Mouse (Mus musculus) subcutaneous adipose tissue, adult 2 months (tissue): ENCODE data around the gene Hoxa6. TPM values are rescaled to one million over a fixed set of nuclear protein-coding genes. Genes with fewer than 3 reads are reported as not detected.

ENCODE experiments used
- polyA plus RNA-seq: library from polyadenylated mRNA; depleted of rRNA; stranded (reverse); fragments of >200 nt; gene quantifications from 2 replicates; pipeline ENCODE4 v1.2.3, GENCODE M21; 2012; ENCODE audit warnings: low replicate concordance; rRNA removed

Gene Hoxa6
- polyA plus RNA-seq: 2.8 and 5.0 TPM in 2 replicates

DNA sequence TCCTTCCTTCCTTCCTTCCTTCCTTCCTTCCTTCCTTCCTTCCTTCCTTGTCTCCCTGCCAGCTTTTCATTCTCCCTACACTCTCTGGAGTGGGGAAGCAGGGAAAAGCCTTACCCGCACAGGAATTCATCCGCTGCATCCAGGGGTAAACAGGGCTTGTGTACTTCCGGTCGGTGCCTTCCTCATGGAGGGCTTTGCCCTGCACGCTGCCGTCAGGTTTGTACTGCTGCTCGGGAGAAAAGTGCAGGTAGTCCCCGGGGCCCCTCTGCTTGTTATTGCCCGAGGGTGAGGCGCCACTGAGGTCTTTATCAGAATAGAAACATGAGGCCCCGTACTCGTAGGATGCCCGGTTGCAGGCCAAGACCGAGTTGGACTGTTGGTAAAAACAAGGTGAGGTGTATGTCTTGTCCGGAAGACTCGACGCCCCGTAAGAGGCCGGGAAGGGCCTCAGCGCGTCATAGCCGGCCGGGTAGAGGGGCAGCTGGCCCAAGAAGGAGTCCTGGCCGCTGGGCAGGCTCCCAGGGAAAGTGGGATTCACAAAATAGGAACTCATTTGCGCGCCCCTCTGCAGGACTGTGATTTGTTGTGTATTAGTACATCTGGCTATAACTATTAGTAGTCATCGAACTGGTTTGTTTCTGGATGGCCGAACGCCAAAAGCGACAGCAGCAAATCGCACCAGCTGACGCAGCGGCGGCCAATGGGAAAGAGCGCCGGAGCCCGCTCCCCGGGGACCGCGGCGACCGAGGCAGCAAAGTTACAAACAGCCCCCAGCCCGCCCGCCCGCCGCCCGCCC, at the start of gene Hoxa6:
Gene Hoxa6, minus strand, starts transcription at position 651 of the 796 bp plus-strand sequence.

DNA sequence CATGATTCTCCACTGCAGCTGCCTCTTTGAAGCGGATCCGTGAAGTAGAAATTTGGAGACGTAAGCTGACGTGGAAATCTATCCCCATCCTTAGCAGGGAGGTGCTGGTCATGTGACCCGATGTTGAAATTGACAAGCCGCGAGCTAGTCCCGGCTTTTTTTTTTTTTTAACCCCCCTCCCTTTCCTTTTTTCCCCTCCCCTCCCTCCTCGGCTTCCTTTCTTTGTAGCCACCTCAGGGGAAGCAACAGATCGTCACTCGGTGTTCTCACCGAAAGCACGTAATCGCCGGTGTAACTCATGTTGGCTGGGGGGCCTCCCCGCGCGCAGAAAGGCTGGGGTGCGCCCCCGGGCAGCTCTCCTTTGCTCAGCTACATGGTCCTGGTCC, 37.2 kb upstream of the Hoxa6 start, which contains the start of gene Hoxa11:
Gene Hoxa11, minus strand, starts transcription at position 54 of the 386 bp plus-strand sequence.

DNA sequence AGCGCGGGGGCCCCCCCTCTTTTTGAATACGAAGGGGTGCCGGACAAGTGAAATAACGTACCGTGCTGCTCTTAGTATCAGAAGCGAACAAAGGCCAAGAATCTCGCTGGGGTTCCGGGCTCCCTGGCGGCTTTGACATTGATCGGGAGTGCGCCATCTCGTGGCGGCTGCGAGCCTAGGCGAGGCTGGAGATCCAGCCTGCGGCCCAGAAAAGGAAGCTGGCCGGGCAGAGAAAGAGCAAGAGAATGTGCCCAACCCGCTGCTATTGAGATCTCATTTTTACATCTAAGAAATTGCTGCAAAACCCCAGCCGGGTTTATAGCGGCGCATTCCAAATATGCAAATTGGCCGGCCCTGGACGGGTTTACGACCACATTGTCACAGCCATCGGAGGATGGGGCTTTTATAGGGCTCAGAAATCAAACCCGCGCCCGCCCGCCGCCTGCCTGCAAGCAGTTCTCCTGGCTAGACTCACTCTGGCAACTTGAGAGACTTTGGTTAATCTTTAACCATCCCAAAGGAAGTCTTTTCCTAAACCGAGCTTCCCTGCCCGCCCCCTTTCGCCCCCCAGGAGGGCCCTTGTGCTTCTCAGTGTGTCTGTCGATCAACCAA, 32.0 kb upstream of the Hoxa6 start, which contains the start of gene Hoxa10:
Gene Hoxa10, minus strand, starts transcription at position 466 of the 612 bp plus-strand sequence.

DNA sequence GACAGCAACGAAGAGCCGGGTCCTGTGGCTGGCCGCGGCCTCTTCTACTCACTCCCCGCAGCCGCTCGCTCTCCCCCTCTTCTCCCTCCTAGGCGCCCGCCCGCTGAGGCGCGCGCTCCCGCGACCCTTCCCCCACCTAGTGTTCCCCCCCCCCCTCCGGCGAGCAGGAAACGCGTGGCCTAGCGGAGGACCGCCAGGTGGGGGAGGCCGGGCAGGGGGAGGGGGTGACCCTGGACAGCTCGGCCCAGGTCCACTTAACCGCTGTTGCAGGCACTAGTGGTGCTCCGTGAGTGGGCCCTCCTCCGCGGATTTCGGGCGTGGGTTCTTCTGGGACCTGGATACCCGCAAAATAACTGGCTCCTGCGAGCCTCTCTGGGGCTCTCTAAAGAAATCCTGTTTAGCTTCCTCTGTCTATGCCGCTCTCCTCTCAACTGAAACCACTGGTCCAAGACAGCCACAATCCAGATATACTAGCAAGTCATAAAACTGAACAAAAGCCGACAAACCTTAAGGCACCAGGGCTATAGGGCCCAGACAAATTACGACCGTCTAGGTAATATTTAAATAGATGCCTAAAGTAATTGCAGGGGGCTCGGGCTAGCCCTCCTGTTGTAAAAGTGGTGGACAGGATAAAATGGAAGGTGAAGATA, 22.1 kb upstream of the Hoxa6 start, which contains the start of gene Hoxa9:
Gene Hoxa9, minus strand, starts transcription at position 574 of the 650 bp plus-strand sequence.

DNA sequence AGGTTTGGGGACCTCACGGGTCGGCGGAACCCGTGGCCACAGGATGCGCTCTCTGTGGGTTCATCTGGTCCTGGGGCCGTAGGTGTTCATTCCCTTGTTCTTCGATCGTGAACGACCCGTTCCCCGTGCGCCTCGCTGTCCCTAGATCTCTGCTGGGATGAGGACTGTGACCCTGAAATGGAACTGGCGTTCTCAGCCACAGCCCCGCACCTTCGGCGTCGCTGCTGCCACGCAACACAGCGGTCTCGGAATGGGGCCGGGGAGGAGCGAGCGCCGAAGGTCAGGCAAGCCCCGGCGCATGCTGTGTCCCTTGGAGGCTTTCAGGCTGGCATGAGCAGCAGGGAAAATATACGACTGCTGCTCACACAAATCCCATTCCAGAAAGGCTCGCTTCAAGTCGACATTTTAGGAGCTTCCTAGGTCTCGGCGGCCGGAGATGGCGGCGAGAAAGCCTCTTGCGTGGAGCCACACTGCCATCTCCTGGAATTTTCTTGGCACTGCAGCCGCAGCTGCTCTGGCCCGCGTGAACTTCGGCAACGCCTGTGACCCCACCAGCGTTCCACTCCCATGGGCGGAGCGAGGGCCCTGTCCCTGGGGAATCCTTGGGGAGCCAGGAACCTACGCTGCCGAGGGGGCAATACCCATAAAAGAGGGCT, 12.9 kb upstream of the Hoxa6 start, which contains the start of gene Hoxa7:
Gene Hoxa7, minus strand, starts transcription at position 518 of the 656 bp plus-strand sequence.

DNA sequence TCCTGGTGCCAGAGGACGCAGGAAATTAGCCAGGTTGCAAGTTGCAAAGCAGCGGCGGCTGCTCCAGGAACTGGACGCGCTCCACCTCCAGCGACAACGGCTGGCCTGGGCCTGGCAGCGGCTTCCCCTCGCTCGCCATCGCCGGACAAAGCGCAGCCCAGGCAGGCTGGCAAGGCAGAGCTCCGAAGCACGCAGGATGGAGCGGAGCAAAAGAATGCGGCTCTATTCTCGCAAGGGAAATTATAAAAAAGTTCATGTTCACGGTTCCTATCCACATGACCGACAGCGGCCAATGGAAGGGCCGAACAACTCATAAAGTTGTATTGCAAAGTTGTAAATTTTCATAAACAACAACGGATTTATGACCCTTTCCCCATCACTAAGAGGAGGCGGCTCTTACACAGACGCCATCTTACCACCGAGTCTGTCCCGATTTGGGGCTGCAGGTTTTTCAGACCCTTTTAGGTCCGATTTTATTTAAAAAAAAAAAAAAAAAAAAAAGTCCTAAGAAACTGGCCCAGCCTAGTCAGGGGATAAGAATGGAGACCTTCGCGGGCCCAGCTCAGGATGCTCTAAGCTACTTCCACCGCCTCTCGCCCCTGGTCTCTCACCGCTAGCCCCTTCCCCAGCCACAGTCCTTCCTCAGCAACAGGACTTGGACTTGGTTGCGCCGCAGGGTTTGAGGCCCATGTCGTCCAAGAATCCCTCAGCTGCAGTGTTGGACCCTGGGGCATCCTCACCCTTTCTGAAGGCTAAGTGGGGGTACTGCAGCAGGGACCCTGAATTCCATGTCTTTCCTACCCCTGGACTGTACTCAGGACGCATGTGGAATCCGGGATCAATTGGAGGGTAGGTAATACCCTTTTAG, 4.8 kb upstream of the Hoxa6 start, which contains the start of the genes Hoxa3 and Gm28308:
Gene Hoxa3, minus strand, starts transcription at position 218 of the 868 bp plus-strand sequence.
Gene Gm28308, minus strand, starts transcription at position 221 of the 868 bp plus-strand sequence.

DNA sequence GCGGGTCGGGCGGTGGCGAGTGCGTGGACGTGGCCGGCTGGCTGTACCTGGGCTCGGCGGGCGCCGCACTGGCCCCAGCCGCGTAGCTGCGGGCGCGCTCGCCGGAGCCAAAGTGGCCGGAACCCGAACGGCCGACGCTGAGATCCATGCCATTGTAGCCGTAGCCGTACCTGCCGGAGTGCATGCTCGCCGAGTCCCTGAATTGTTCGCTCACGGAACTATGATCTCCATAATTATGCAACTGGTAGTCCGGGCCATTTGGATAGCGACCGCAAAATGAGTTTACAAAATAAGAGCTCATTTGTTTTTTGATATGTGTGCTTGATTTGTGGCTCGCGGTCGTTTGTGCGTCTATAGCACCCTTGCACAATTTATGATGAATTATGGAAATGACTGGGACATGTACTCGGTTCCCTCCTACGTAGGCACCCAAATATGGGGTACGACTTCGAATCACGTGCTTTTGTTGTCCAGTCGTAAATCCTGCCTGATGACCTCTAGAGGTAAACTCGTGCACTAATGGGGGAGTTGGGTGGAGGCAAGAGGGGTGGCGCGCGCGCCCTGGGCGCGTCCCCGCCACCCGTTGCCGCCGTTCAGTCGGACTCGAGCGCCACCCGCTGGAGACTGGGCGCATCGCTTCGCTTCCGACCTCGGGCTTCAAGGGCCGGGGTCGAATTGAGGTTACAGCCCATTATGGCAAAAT, 4.3 kb downstream of the Hoxa6 start, which contains the start of gene Hoxa5:
Gene Hoxa5, minus strand, starts transcription at position 538 of the 703 bp plus-strand sequence.

DNA sequence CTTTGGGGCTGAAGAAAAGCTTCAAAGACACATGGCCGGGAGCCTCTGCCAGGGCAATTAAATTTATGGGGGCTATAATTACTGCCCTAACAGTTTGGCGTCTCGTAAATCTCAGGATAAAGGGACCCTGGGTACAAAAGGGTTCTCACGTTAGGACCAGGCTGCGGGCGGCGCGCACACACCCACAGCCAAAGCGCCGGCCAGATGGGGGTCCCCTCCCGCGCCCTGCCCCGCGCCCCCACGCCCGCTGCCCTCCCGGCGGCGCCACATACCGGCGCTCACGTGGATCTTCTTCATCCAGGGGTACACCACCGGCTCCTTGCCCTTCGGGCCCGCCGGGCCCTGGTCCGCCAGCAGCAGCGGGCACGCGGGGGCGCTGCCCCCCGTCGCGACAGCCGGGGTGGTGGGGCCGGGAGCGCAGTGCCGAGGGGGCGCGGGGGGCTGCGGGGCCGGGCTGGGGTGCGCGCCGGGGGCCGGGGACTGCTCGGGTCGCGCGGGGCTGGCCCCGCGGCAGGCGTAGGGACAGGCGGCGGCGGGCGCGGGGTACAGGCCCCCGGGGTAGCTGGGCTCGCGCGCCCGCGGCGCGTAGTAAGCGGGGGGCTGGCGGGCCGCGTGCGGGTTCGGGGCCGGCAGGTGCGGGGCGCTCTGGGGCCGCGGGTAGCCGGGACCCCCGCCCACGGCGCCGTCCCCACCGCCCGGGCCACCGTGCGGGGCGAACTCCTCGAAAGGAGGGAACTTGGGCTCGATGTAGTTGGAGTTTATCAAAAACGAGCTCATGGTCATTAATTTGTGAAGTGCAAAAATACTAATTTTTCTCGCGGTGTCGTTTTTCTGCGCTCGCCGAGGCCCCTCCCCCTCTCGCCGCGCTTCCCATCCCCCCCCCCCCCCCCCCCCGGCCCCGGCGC, 17.4 kb downstream of the Hoxa6 start, which contains the start of gene Hoxa4:
Gene Hoxa4, minus strand, starts transcription at position 848 of the 905 bp plus-strand sequence.

DNA sequence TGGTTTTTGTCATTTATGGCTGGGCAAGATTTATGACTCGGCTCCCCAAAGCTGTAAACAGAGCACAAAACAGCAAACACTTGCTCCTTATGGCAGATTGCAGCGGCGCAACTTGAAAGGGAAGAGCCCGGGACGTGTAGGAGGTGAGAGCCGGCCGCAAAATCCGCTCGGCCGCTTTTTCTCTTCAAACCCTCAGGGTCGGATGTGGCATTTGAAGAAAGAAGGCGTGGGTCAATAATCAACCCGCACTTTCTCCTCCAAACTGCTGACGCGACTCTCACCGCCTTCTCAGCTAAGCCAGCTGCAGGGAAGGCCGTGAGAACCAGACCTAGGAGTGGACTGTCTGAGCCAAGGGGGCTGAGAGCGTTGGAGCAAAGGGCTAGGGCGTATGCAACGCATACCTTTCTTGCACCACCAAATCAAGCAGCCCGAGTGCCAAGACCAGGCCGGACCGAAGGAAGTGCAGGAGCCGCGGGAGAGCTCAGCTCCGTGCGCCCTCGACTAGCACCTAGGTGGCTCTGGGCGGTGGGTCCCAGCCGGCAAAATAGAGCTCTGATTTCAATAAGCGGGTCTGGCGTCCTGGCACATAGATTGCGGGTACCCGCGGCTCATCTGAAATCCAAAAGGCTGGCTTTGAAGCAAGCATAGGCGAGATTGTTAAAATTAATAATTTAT, 31.3 kb downstream of the Hoxa6 start, which contains the start of gene 5730596B20Rik:
Gene 5730596B20Rik, plus strand, starts transcription at position 438 of the 675 bp plus-strand sequence.

DNA sequence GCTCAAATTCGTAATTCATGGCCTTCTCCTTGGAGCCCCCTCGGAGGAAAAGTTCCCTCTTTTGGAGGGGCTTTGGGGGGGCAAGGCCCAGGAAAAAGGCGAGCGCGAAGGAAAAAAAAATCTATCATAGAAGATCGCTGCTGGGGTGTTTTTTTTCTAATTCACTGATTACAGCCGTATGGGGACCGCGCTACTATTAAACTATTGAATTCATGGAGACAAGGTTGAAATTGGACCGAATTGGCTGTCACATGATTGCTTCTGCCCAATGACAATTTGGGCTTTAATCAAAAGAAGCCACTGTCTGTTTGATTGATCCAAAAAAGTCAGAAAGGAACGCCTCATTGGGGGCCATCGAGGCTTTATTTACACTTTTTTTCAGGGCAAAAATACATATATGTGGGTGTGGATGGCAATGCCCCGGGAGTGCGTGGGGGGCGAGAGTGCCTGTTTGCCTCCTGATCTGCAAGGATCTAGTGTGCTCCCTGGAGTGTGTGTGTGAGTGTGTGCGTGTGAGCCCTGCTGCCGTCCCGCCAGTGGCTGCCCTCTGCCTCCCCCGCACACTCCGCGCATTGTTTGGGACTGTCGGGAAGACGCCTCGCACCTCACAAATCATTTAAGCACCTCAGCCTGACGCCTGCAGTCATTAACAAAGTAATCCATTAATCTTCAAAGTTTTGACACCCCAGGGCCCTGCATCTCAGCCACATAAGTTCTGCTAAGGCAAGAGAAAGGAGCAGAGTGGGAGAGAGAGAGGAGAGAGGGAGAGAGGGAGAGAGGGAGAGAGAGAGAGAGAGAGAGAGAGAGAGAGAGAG, 43.7 kb downstream of the Hoxa6 start, which contains the start of gene Hoxa2:
Gene Hoxa2, minus strand, starts transcription at position 206 of the 815 bp plus-strand sequence.

DNA sequence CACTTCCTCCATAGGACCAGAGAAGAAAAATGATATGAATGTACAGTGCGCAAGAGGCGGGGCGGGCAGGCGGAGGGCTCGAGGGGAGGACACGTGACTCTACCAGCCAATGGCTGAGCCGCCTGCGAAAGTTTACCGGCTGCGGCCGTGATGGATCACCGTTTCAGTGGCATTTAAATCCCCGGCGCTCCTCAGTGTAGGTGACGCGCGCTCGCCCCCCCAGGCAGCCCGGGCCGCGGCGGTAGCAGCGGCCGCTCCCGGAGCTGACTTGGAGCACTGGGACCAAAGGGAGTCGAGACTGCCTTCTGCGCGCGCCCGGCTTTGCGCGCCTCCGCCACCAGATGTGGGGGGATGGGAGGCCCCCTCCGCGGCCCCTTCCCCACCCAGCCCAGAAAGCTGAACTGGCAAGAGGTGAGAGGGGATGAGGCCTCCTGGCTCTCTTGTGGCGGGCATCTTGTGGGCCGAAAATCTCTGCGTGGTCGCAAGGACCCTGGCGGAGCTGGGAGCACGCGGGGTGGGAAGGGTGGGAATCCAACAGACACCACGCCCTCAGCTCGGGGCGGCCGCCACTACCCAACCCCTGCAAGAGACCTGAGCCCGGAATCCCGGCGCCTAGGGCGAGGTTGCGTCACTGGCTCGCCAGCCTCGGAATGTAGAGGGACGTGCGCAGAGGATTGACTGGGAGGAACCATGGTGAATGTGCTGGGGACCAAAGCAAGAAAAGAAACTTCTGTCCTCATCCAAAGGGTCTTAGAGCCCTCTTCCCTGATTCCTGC, 50.1 kb downstream of the Hoxa6 start, which contains the start of gene Hoxa1:
Gene Hoxa1, minus strand, starts transcription at position 42 of the 776 bp plus-strand sequence.

Other genes with a start within 250 kb of the Hoxa6 start
- 11.9 and 13.1 TPM in 2 replicates for gene Skap2, start 196.2 kb downstream of the Hoxa6 start, polyA plus RNA-seq
- 0.62 and 1.9 TPM in 2 replicates for gene Hoxa1, start 50.4 kb downstream of the Hoxa6 start, polyA plus RNA-seq
- 1.9 and 2.1 TPM in 2 replicates for gene Hoxa2, start 43.9 kb downstream of the Hoxa6 start, polyA plus RNA-seq
- 0.10 TPM in 1 of 2 replicates, not detected in the other for gene 5730596B20Rik, start 31.2 kb downstream of the Hoxa6 start, polyA plus RNA-seq
- 1.4 and 1.5 TPM in 2 replicates for gene Hoxa4, start 17.0 kb downstream of the Hoxa6 start, polyA plus RNA-seq
- gene Hoxa5, start 4.1 kb downstream of the Hoxa6 start, polyA plus RNA-seq: 4.2 and 5.7 TPM in 2 replicates
- 4.8 and 7.1 TPM in 2 replicates for gene Hoxa3, start 4.6 kb upstream of the Hoxa6 start, polyA plus RNA-seq
- 1.3 and 2.7 TPM in 2 replicates for gene Gm28308, start 4.6 kb upstream of the Hoxa6 start, polyA plus RNA-seq
- gene Hoxa7, start 13.1 kb upstream of the Hoxa6 start, polyA plus RNA-seq: 10.5 and 24.3 TPM in 2 replicates
- 19.2 and 95.3 TPM in 2 replicates for gene Hoxa9, start 22.4 kb upstream of the Hoxa6 start, polyA plus RNA-seq
- gene Hoxa10, start 32.1 kb upstream of the Hoxa6 start, polyA plus RNA-seq: 19.5 and 200 TPM in 2 replicates
- 2.4 and 108 TPM in 2 replicates for gene Hoxa11, start 37.1 kb upstream of the Hoxa6 start, polyA plus RNA-seq
- 1.2 and 1.5 TPM in 2 replicates for gene Hoxa13, start 52.2 kb upstream of the Hoxa6 start, polyA plus RNA-seq
- not detected in 2 replicates for gene Evx1, start 104.8 kb upstream of the Hoxa6 start, polyA plus RNA-seq